Mouse (Mus musculus) G1E-ER4 (cell line): ENCODE data around the gene Wdr64. TPM values are rescaled to one million over a fixed set of nuclear protein-coding genes. Genes with fewer than 3 reads are reported as not detected.

Source experiments
- GATA1 ChIP-seq: IDR thresholded peaks from one replicate; pipeline ENCODE4 v1.8.0; 2012; ENCODE audit warnings: low read length, inconsistent platforms
- polyA plus RNA-seq: library from polyadenylated mRNA; stranded (reverse); fragments of >175 nt; gene quantifications from 2 replicates; pipeline ENCODE4 v1.2.3, GENCODE M21; 2012

The Wdr64 gene
- polyA plus RNA-seq, 1 experiment: not detected

- TF ChIP-seq GATA1: no peak
These were observed 982 bp downstream of the Wdr64 start for GRCm38 (mm10) chr1:175699375-175699774.

GRCm38 (mm10) chr1:175699796-175700195, 1.4 kb downstream of the Wdr64 start:
- no peak for TF ChIP-seq GATA1

- TF ChIP-seq GATA1: no peak
These were observed 2.8 kb downstream of the Wdr64 start for GRCm38 (mm10) chr1:175701145-175701544.

- no peak for TF ChIP-seq GATA1
These were observed 9.2 kb downstream of the Wdr64 start for GRCm38 (mm10) chr1:175707599-175707998.

GRCm38 (mm10) chr1:175708013-175708412, 9.6 kb downstream of the Wdr64 start:
- TF ChIP-seq GATA1: no peak

- TF ChIP-seq GATA1: no peak
These were observed 14.0 kb downstream of the Wdr64 start for GRCm38 (mm10) chr1:175712338-175712909.

GRCm38 (mm10) chr1:175716832-175717231, 18.4 kb downstream of the Wdr64 start:
- TF ChIP-seq GATA1: no peak

- no peak for TF ChIP-seq GATA1
These were observed 27.4 kb downstream of the Wdr64 start for GRCm38 (mm10) chr1:175725771-175726170.

- no peak for TF ChIP-seq GATA1
These were observed 56.4 kb downstream of the Wdr64 start for GRCm38 (mm10) chr1:175754576-175755364.

GRCm38 (mm10) chr1:175794668-175795067, 96.3 kb downstream of the Wdr64 start:
- no peak for TF ChIP-seq GATA1

- TF ChIP-seq GATA1: no peak
These were observed 110.0 kb downstream of the Wdr64 start for GRCm38 (mm10) chr1:175808356-175808755.

GRCm38 (mm10) chr1:175811625-175812024, 113.2 kb downstream of the Wdr64 start:
- TF ChIP-seq GATA1: no peak

- TF ChIP-seq GATA1: no peak
These were observed 125.5 kb downstream of the Wdr64 start for GRCm38 (mm10) chr1:175823815-175824438.

GRCm38 (mm10) chr1:175828539-175828938, 130.1 kb downstream of the Wdr64 start:
- TF ChIP-seq GATA1: no peak

GRCm38 (mm10) chr1:175829220-175829619, 130.8 kb downstream of the Wdr64 start:
- TF ChIP-seq GATA1: no peak

GRCm38 (mm10) chr1:175855515-175855914, 157.1 kb downstream of the Wdr64 start:
- TF ChIP-seq GATA1: no peak

Other genes with a start within 250 kb of the Wdr64 start
- gene Rgs7, start 206.1 kb upstream of the Wdr64 start, polyA plus RNA-seq: not detected in 2 replicates
- gene Kmo, start 78.2 kb upstream of the Wdr64 start, polyA plus RNA-seq: not detected in 2 replicates
- gene Fh1, start 73.0 kb upstream of the Wdr64 start, polyA plus RNA-seq: 27.3 and 36.3 TPM in 2 replicates
- gene Opn3, start 5.8 kb upstream of the Wdr64 start, polyA plus RNA-seq: 0.85 and 1.5 TPM in 2 replicates
- gene Chml, start 5.7 kb upstream of the Wdr64 start, polyA plus RNA-seq: 20.3 and 20.5 TPM in 2 replicates
- gene Exo1, start 182.0 kb downstream of the Wdr64 start, polyA plus RNA-seq: 1.9 and 2.9 TPM in 2 replicates
- gene Gm38100, start 221.7 kb downstream of the Wdr64 start, polyA plus RNA-seq: not detected in 2 replicates